Mouse (Mus musculus) small intestine, adult 2 months (tissue): Measurements from ENCODE around the gene Gm20388.

Experiments
- CTCF ChIP-seq: fragments of 200-500 bp; IDR thresholded peaks from 2 replicates; pipeline ENCODE4 v1.5.1; 2012; ENCODE audit warnings: low read depth, mild to moderate bottlenecking, control low read depth, inconsistent platforms, low read length, moderate library complexity, mixed read lengths; ENCODE audit not compliant: insufficient replicate concordance, insufficient read length; ENCODE audit errors: extremely low read depth
- POLR2A ChIP-seq: fragments of 200-500 bp; IDR thresholded peaks from 2 replicates; pipeline ENCODE4 v1.6.1; 2012; ENCODE audit warnings: low read depth, mild to moderate bottlenecking, control low read depth, inconsistent platforms, low read length, moderate library complexity

DNA sequence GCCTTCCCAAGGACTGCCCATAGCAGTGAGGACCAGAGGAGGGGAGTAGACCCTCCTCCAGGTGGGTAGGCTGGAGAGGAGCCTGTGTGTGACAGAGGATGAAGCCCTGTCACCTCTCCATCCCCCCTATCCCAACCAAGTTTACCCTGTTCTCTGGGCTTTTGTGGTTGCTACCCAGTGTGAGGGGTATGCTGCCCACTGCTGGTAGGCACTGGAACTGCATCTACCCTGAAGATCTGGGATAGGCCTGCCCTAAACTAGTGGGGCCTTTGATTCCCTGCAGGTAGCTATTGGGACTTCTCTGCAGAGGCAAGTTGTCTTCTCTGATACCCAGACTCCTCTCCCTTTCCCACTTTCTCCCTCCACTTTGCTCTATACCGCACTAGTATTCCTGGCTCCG, 2348.7 kb downstream of the Gm20388 start:
- TF ChIP-seq CTCF: peak; percentile 98; the same call in 1 of the 2 replicates
- TF ChIP-seq POLR2A: no peak
